Mouse (Mus musculus) thymus, postnatal 36 days (tissue): ENCODE measurements around the gene Slc25a36.
A peak's percentile ranks its signal among the peaks of the same experiment; 100 is the strongest.

Experiments
- DNase-seq, 2 experiments: peaks; one replicate each; pipeline ENCODE4 v3.0.0; 2022; ENCODE audit warnings: mixed read lengths in 2 of 2

The Slc25a36 gene

GRCm38 (mm10) chr9:97110571-97111390 lies at the start of gene Slc25a36:
Slc25a36 (minus strand) TSS chr9:97111157.
- peak; percentile 96 to 97 for DNase-seq

- no peak for DNase-seq
Measured at GRCm38 (mm10) chr9:97158412-97158811, 47.5 kb upstream of the Slc25a36 start.

GRCm38 (mm10) chr9:97155981-97156380 lies 45.0 kb upstream of the Slc25a36 start:
- no peak for DNase-seq

GRCm38 (mm10) chr9:97154956-97155355 lies 44.0 kb upstream of the Slc25a36 start:
- DNase-seq: no peak

- no peak for DNase-seq
Measured at GRCm38 (mm10) chr9:97153006-97153405, 42.0 kb upstream of the Slc25a36 start.

- DNase-seq: no peak
Measured at GRCm38 (mm10) chr9:97147270-97147669, 36.3 kb upstream of the Slc25a36 start.

GRCm38 (mm10) chr9:97145351-97145750 lies 34.4 kb upstream of the Slc25a36 start:
- DNase-seq: no peak

GRCm38 (mm10) chr9:97143416-97143815 lies 32.5 kb upstream of the Slc25a36 start:
- DNase-seq: no peak

GRCm38 (mm10) chr9:97142558-97142957 lies 31.6 kb upstream of the Slc25a36 start:
- DNase-seq: no peak

- DNase-seq: no peak
Measured at GRCm38 (mm10) chr9:97141723-97142122, 30.8 kb upstream of the Slc25a36 start.

GRCm38 (mm10) chr9:97140145-97140932 lies 29.4 kb upstream of the Slc25a36 start:
- no peak for DNase-seq

- no peak for DNase-seq
Measured at GRCm38 (mm10) chr9:97137678-97138077, 26.7 kb upstream of the Slc25a36 start.

GRCm38 (mm10) chr9:97137116-97137515 lies 26.2 kb upstream of the Slc25a36 start:
- DNase-seq: no peak

GRCm38 (mm10) chr9:97135866-97136265 lies 24.9 kb upstream of the Slc25a36 start:
- DNase-seq: no peak

- no peak for DNase-seq
Measured at GRCm38 (mm10) chr9:97133178-97133577, 22.2 kb upstream of the Slc25a36 start.

GRCm38 (mm10) chr9:97130001-97130400 lies 19.0 kb upstream of the Slc25a36 start:
- DNase-seq: no peak

- DNase-seq: no peak
Measured at GRCm38 (mm10) chr9:97123934-97124692, 13.2 kb upstream of the Slc25a36 start.

- DNase-seq: no peak
Measured at GRCm38 (mm10) chr9:97121432-97121831, 10.5 kb upstream of the Slc25a36 start.

- no peak for DNase-seq
Measured at GRCm38 (mm10) chr9:97114271-97114670, 3.3 kb upstream of the Slc25a36 start.

- DNase-seq: no peak
Measured at GRCm38 (mm10) chr9:97113555-97113929, 2.6 kb upstream of the Slc25a36 start.

GRCm38 (mm10) chr9:97112797-97113554 lies 2.0 kb upstream of the Slc25a36 start:
- no peak for DNase-seq

GRCm38 (mm10) chr9:97112238-97112637 lies 1.3 kb upstream of the Slc25a36 start:
- DNase-seq: no peak
